Mouse (Mus musculus) kidney, embryonic 15.5 days (tissue): ENCODE data around the gene Spag7. TPM values are rescaled to one million over a fixed set of nuclear protein-coding genes. Genes with fewer than 3 reads are reported as not detected.
A peak's percentile ranks its signal among the peaks of the same experiment; 100 is the strongest.

Source experiments
- ATAC-seq: fragments of 200-750 bp; cut with Nextera tagmentation; replicated peaks from 2 replicates; pipeline ENCODE4 v1.8.0; 2017; ENCODE audit warnings: moderate TSS enrichment; ENCODE audit not compliant: low FRiP score
- H3K27ac ChIP-seq: fragments of 300-500 bp; sonication (generic); 2 replicates; pipeline ENCODE4 v1.5.1; 2015; ENCODE audit warnings: mild to moderate bottlenecking, inconsistent platforms
- H3K27me3 ChIP-seq: fragments of 300-500 bp; sonication (generic); 2 replicates; pipeline ENCODE4 v1.6.1; 2015; ENCODE audit warnings: inconsistent platforms
- H3K36me3 ChIP-seq: fragments of 300-500 bp; sonication (generic); 2 replicates; pipeline ENCODE4 v1.6.1; 2015; ENCODE audit warnings: inconsistent platforms
- H3K4me1 ChIP-seq: fragments of 300-500 bp; sonication (generic); 2 replicates; pipeline ENCODE4 v1.6.1; 2015; ENCODE audit warnings: inconsistent platforms
- H3K4me2 ChIP-seq: fragments of 300-500 bp; sonication (generic); 2 replicates; pipeline ENCODE4 v1.6.1; 2015; ENCODE audit warnings: moderate library complexity, mild to moderate bottlenecking, inconsistent platforms
- H3K4me3 ChIP-seq: fragments of 300-500 bp; sonication (generic); replicated peaks from 2 replicates; pipeline ENCODE4 v1.5.1; 2015; ENCODE audit warnings: mild to moderate bottlenecking, inconsistent platforms
- H3K9ac ChIP-seq: fragments of 300-500 bp; sonication (generic); 2 replicates; pipeline ENCODE4 v1.6.1; 2015; ENCODE audit warnings: mild to moderate bottlenecking, inconsistent platforms
- H3K9me3 ChIP-seq: fragments of 300-500 bp; sonication (generic); replicated peaks from 2 replicates; pipeline ENCODE4 v1.6.1; 2016; ENCODE audit warnings: inconsistent platforms
- WGBS: fragments of 180-500 bp; shearing (Covaris S2); methylation state at CpG from one replicate; pipeline ENCODE4 v1.1.7; 2015; ENCODE audit warnings: mixed read lengths; 5-methylcytosine and 5-hydroxymethylcytosine counted together
- polyA plus RNA-seq: library from polyadenylated mRNA; unstranded; fragments of >200 nt; fragmentation: Nextera tagmentation; extraction: Ambion mirVana; gene quantifications from 2 replicates; pipeline ENCODE4 v1.2.1, GENCODE M21; 2015

Spag7 gene
- polyA plus RNA-seq, 1 experiment from 2014 or later: 202 TPM

DNA sequence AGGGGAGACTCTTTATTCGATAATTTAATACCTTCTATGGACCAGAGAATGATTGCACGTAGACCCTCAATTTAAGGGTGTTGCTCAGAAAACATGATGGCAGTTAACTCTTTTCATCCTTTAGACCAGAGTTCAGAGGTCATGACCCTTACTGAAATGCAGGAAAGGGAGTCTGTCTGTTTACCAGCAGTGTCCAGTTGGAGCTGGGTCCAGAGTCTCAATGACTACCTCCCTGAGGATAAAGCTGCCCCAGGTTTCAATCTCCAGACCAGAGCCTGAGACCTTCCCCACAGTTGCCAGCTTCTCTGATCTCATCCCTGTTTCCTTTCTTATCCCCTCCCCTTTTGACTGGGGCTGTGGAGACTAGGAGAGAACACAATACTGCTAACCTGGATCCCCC lies 9.4 kb upstream of the Spag7 start:
- Histone ChIP-seq H3K36me3 (peaks cover 81% of the 10 kb centered on the region), H3K4me1 (peaks cover 6% of the 10 kb centered on the region; the same call in 1 of the 2 replicates), H3K4me2 (no peak overlapping the region), H3K9me3 (no peaks in the 10 kb centered on the region), H3K4me3 (no peak overlapping the region), H3K9ac (no peak overlapping the region), H3K27ac (no peak overlapping the region), H3K27me3 (no peaks in the 10 kb centered on the region)
- 73% methylated on average over 2 of the region's 2 CpGs for WGBS
- ATAC-seq: no peak

DNA sequence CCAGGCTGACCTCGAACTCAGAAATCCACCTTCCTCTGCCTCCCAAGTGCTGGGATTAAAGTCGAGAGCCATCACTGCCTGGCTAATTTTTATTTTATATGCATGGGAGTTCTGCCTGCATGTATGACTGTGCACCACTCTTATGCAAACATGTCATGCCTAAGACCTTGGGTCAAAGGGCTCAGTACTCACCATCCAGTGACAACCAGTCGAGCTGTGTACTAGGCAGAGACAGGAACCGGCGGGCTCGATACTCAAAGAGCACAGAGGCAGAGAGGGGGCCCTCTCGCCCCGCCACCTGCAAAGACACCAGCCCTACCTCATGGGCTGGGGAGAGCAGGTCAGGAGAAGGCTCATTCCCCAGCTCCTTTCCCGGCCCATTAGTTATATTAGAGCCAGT lies 8.9 kb upstream of the Spag7 start:
- Histone ChIP-seq H3K36me3 (peaks cover 77% of the 10 kb centered on the region), H3K27me3 (no peaks in the 10 kb centered on the region), H3K9ac (no peak overlapping the region), H3K4me3 (no peak overlapping the region), H3K27ac (no peak overlapping the region), H3K4me2 (no peak overlapping the region), H3K4me1 (peaks cover 6% of the 10 kb centered on the region; the same call in 1 of the 2 replicates), H3K9me3 (no peaks in the 10 kb centered on the region)
- no peak for ATAC-seq
- WGBS: 81% methylated on average over 9 of the region's 9 CpGs

DNA sequence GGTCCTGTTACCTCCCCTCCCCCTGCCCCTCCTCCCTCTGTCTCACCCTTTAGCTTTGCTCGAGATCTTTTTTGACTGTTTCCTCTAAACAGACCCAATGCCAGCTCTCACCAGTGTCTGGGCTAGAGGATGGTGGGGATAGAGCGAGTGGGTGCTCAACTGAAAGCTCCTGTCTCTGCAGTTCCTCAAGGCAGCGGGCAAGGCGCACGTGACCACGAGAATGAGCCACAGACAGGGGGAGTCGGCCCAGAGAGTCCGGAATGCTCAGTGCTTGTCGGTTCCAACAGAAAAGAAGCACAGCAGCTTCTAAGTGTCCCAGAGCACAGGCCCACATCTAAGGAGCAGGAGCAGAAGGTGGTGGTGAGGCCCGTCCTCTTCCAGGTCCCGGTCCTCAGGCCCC lies 5.3 kb upstream of the Spag7 start:
- no peak overlapping the region for H3K4me2 ChIP-seq
- no peak overlapping the region for H3K27ac ChIP-seq
- H3K36me3 ChIP-seq: peaks cover 66% of the 10 kb centered on the region
- H3K9me3 ChIP-seq: no peaks in the 10 kb centered on the region
- H3K4me1 ChIP-seq: peaks cover 16% of the 10 kb centered on the region
- no peak overlapping the region for H3K4me3 ChIP-seq
- 72% methylated on average over 11 of the region's 11 CpGs for WGBS
- H3K9ac ChIP-seq: no peak overlapping the region
- no peaks in the 10 kb centered on the region for H3K27me3 ChIP-seq
- no peak for ATAC-seq

DNA sequence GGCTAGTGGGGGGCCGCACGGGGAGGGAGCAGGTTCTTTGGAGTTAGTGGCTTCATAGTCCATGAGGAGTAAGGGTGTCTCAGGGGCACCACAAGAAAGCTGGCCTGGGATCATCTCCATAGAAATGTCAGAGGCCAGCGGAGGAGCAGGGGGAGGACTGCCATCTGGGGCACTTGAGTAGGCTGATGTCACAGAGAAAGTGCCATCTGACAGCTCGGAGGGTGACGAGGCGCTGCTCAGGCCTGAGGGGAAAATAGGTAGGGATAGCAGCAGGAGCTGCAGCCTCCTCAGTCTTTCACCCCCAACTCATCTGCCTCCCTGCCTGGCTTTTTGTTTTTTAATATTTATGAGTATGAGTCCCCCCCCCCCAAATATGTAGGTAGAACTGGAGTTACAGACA lies 4.8 kb upstream of the Spag7 start:
- no peak overlapping the region for H3K9ac ChIP-seq
- H3K27me3 ChIP-seq: no peaks in the 10 kb centered on the region
- H3K27ac ChIP-seq: no peak overlapping the region
- peaks cover 17% of the 10 kb centered on the region for H3K4me1 ChIP-seq
- H3K9me3 ChIP-seq: no peaks in the 10 kb centered on the region
- no peak for ATAC-seq
- no peak overlapping the region for H3K4me2 ChIP-seq
- WGBS: 77% methylated on average over 6 of the region's 6 CpGs
- no peak overlapping the region for H3K4me3 ChIP-seq
- H3K36me3 ChIP-seq: peaks cover 62% of the 10 kb centered on the region

DNA sequence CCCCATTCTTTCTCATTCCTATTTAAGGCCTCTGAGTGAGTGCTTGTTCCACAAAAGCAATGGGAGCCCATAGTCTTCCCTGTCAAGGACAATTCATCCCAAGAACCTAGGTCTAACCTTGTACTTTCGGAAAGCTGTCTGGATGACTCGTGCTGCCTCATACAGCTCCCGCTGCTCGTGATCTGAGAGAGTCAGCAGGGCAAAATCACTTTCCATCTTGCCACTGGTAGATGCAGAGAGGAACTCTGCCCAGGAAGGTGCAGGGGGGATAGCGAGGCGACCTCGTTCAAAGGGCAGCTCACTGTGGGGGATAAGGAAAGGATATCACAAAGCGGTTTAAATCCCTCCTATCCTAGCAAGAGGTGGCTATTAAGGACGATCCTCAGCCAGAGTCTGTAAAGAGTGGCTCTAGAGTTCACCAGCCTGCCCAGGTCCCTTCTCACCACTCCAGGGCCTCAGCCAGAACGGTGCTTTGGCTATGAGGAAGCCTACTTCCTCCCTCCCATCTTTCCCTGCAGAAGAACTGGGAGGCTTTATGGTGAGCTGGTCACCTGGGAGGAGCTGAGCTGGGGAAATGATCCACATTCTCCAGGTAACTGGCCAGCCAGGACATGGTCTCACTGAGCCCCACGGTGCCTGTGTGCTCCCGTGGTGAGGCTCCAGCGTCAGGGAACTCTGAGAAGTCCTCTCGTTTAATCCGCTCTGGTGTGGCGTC lies 2.3 kb upstream of the Spag7 start:
- H3K27me3 ChIP-seq: no peaks in the 10 kb centered on the region
- peak overlapping the region; percentile 91 for H3K4me2 ChIP-seq

DNA sequence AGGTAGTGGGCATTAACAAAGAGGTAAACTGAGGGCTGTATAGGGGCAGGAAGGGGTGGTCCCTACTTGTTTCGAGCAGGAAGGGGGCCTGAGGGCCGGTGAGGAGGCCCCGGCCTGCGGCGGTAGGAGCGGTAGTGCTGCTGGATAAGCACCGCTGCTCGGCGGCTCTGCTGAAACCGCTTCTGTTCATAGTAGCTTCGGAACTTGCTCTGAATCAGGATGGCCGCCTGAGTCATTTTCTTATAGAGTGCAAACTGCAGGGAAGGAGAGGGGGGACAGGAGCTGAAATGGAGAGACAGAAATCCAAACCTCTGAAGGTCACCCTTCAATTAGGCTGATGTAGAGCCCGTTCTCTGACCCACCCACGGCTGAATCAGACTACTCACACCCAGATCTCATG lies 1.3 kb upstream of the Spag7 start:
- Histone ChIP-seq H3K27me3 (no peaks in the 10 kb centered on the region), H3K4me2 (peak overlapping the region; percentile 91), H3K4me1 (peaks cover 35% of the 10 kb centered on the region), H3K9me3 (no peaks in the 10 kb centered on the region), H3K27ac (peak overlapping the region; percentile 100), H3K9ac (peak overlapping the region; percentile 75), H3K4me3 (peak overlapping the region; percentile 82), H3K36me3 (peaks cover 54% of the 10 kb centered on the region)
- no peak for ATAC-seq
- 45% methylated on average over 14 of the region's 14 CpGs for WGBS

More for the DNA sequence above, 2.3 kb upstream of the Spag7 start:
- H3K9me3 ChIP-seq: no peaks in the 10 kb centered on the region
- H3K36me3 ChIP-seq: peaks cover 53% of the 10 kb centered on the region
- 0 out of 2 replicates have a peak overlapping the region, but pooled peaks have one; percentile 2 for H3K4me3 ChIP-seq
- peaks cover 35% of the 10 kb centered on the region for H3K4me1 ChIP-seq
- H3K9ac ChIP-seq: 0 out of 2 replicates have a peak overlapping the region, but pooled peaks have one; percentile 14
- WGBS: 88% methylated on average over 16 of the region's 16 CpGs
- peak overlapping the region; percentile 100; the same call in 1 of the 2 replicates for H3K27ac ChIP-seq
- no peak for ATAC-seq

DNA sequence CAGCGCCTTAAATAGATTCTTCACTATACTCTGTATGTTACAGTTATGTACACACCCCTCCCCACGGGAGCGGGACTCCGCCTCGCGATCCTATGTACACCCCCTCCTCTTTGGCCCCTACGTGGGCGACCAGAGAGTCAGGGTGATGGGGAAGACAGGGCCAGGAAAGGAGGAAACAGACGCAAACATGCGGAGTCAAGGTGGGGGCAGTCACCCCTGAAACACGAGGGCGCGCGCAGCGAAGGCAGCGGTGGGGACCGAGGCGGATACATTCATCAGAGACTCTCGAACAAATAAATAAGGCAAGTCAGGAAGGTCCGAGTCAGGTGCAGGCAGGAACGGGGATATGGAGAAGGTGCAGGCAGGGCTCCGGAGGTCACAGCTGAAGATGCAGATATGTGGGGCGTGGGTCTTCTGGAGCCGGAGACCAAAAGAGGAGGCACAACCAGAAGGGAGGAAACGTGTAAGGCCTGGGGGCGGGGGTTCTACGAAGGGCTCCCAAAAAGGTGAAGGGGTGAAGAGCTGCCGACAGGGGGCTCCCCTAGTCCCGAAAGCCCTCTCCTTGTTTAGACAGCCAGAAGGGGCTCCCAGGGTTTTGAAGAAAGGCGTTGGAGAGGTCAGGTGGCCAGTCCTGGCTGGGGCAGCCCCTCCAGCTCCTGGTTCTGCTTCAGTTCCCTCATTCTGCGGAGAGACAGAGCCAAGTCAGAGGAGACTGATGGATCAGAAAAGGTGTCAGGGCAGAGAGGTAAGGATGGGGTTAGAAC lies 548 bp upstream of the Spag7 start:
- H3K36me3 ChIP-seq: peaks cover 54% of the 10 kb centered on the region
- peaks cover 35% of the 10 kb centered on the region for H3K4me1 ChIP-seq
- H3K27me3 ChIP-seq: no peaks in the 10 kb centered on the region
- H3K9ac ChIP-seq: peak overlapping the region; percentile 75
- H3K27ac ChIP-seq: peak overlapping the region; percentile 100
- under 1% methylated on average over 31 of the region's 31 CpGs for WGBS
- peak overlapping the region; percentile 91 for H3K4me2 ChIP-seq
- ATAC-seq: peak; percentile 22
- H3K4me3 ChIP-seq: peak overlapping the region; percentile 82
- H3K9me3 ChIP-seq: no peaks in the 10 kb centered on the region

DNA sequence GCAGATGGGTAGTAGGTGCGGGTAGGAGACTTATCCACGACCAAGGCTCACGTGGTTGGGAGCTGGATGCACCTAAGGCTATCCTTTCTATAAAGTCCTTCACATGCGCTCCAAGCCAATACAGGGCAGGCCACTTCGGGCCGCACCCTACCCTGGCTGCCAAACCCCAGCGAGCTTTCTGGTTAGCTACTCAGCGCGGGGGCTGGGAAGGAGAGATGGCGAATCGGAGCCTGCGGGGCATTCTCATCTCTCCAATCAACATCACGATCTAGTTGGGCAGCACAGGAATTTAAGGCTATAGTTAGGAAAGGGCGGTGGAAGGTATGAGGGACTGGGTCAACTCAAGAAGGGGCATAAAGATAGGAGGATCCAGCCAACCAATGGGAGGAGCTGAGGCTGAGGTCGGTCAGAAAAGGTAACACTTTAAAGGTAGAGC lies 863 bp downstream of the Spag7 start:
- Histone ChIP-seq H3K27ac (peak overlapping the region; percentile 100), H3K4me3 (peak overlapping the region; percentile 82), H3K9me3 (no peaks in the 10 kb centered on the region), H3K4me1 (peaks cover 35% of the 10 kb centered on the region), H3K9ac (peak overlapping the region; percentile 60), H3K27me3 (no peaks in the 10 kb centered on the region), H3K36me3 (peaks cover 55% of the 10 kb centered on the region), H3K4me2 (peak overlapping the region; percentile 91)
- WGBS: under 1% methylated on average over 15 of the region's 15 CpGs
- ATAC-seq: no peak; the same call in 1 of the 2 replicates

DNA sequence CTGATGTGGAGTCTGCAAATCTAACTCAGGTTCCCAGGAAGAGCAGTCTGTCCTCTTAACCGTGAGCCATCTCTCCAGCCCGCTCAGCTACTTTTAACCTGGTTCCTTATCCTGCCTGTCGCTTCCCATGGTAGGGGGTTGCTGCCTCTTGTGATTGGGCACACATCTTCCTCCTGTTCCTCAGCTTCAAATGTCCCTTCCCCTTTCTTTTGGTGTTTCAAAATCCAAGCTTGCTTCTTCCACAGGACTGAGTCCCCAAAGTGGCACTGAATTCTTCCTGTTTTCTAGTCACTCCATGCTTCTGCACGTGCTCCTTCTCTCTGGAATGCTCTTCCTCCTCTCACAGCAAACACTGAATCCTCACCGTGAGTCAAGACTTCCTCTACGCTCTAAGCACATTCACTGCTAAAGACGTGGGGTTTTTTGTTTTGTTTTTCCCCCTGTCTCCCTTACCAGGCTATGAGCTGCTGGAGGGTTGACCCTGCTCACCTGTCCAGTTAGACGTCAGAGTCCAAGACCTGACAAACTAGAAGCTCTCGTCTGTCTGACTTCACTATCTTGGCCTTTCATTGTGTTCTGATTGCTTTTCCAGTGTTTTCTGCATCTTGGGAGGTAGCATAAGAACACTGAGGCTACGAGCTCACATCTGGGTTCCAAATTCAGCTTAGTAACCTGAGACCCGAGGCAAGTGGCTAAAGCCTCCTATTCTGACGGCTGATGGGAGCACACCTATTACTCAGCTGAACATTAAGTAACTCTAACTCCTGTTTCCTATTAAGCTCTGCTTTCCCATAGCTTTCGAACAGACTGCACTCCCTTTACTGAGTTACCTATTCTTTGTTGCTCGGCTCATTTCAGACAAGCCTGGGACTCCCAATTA lies 1.7 kb downstream of the Spag7 start:
- Histone ChIP-seq H3K36me3 (peaks cover 59% of the 10 kb centered on the region), H3K4me3 (peak overlapping the region; percentile 82)

DNA sequence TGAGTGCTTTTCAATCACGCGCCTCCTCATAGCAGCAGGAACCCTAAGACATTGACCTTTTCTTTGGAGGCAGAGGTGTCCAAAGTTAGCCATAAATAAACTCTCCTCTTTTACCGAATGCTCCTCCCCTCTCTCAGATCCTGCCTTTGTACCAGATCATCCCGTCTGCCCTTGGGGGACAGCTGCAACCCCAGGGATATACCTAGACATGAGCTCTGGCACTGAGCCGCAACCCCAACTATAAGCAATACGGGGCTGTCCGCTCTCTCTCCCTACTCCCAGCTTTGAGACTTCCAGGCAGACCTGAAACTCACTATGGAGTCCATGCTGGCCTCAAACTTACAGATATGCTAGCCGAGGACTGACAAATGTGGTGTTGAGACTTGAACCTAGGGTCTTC lies 2.5 kb downstream of the Spag7 start:
- Histone ChIP-seq H3K4me2 (no peak overlapping the region), H3K36me3 (peaks cover 60% of the 10 kb centered on the region), H3K4me1 (peaks cover 35% of the 10 kb centered on the region), H3K27me3 (no peaks in the 10 kb centered on the region), H3K9me3 (no peaks in the 10 kb centered on the region), H3K4me3 (no peak overlapping the region), H3K9ac (no peak overlapping the region), H3K27ac (0 out of 2 replicates have a peak overlapping the region, but pooled peaks have one; percentile 3)
- ATAC-seq: no peak
- 96% methylated on average over 8 of the region's 8 CpGs for WGBS

More for the DNA sequence above, 1.7 kb downstream of the Spag7 start:
- 60% methylated on average over 14 of the region's 14 CpGs for WGBS
- peak overlapping the region; percentile 60 for H3K9ac ChIP-seq
- H3K9me3 ChIP-seq: no peaks in the 10 kb centered on the region
- H3K27me3 ChIP-seq: no peaks in the 10 kb centered on the region
- H3K4me1 ChIP-seq: peaks cover 35% of the 10 kb centered on the region
- H3K27ac ChIP-seq: peak overlapping the region; percentile 100
- ATAC-seq: no peak
- peak overlapping the region; percentile 91 for H3K4me2 ChIP-seq

DNA sequence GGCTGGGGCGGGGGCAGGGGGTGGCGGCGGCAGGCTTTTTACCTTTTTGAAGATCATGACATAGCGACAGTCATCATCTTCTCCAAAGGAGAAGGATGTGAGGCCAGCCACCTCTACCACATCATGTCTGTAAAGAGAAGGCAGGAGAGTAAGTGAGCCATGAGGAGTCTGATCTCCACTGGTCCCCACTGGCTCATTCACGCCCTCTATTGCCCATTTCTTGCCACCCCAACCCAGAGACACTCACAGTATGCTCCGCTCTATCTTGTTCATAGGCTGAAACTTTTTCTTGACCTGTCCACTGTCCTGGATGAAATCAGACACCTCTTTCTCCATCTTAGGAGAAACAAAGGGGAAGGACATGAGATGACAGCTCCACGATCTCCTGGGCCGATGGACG lies 4.5 kb downstream of the Spag7 start:
- Histone ChIP-seq H3K4me2 (no peak overlapping the region), H3K9ac (no peak overlapping the region), H3K27ac (no peak overlapping the region), H3K9me3 (no peaks in the 10 kb centered on the region), H3K4me3 (no peak overlapping the region), H3K36me3 (peaks cover 71% of the 10 kb centered on the region), H3K4me1 (peaks cover 21% of the 10 kb centered on the region), H3K27me3 (no peaks in the 10 kb centered on the region)
- 86% methylated on average over 9 of the region's 9 CpGs for WGBS
- no peak for ATAC-seq
